Mouse (Mus musculus): ENCODE results near the gene Dusp22. TPM values are rescaled to one million over a fixed set of nuclear protein-coding genes. Genes with fewer than 3 reads are reported as not detected.

Dusp22 gene
- polyA plus RNA-seq, 1 experiment from 2014 or later: 19.2 TPM

- H3K27ac ChIP-seq: no peak overlapping the region
- no peaks in the 10 kb centered on the region for H3K27me3 ChIP-seq
- ATAC-seq: no peak
- H3K9me3 ChIP-seq: no peaks in the 10 kb centered on the region
- no peak overlapping the region for H3K4me3 ChIP-seq (replicated peaks)
- no peaks in the 10 kb centered on the region for H3K36me3 ChIP-seq
- H3K4me2 ChIP-seq (replicated peaks): no peak overlapping the region
- 83% methylated on average over 1 of the region's 1 CpGs for WGBS
- H3K9ac ChIP-seq (replicated peaks): no peak overlapping the region
- H3K4me1 ChIP-seq (replicated peaks): no peaks in the 10 kb centered on the region
Observed at GRCm38 (mm10) chr13:30650684-30651083, 9.1 kb upstream of the Dusp22 start.

GRCm38 (mm10) chr13:30653051-30653450 lies 6.7 kb upstream of the Dusp22 start:
- H3K27me3 ChIP-seq: no peaks in the 10 kb centered on the region
- H3K9ac ChIP-seq (replicated peaks): no peak overlapping the region
- H3K4me2 ChIP-seq (replicated peaks): no peak overlapping the region
- no peaks in the 10 kb centered on the region for H3K9me3 ChIP-seq
- H3K4me3 ChIP-seq (replicated peaks): no peak overlapping the region
- H3K27ac ChIP-seq: no peak overlapping the region
- no peaks in the 10 kb centered on the region for H3K4me1 ChIP-seq (replicated peaks)
- WGBS: 78% methylated on average over 4 of the region's 4 CpGs
- H3K36me3 ChIP-seq: no peaks in the 10 kb centered on the region
- ATAC-seq: no peak

- H3K4me1 ChIP-seq (replicated peaks): 0 out of 2 replicates have a peak, but pooled peaks cover 4% of the 10 kb centered on the region
- no peak overlapping the region for H3K4me3 ChIP-seq (replicated peaks)
- no peaks in the 10 kb centered on the region for H3K27me3 ChIP-seq
- ATAC-seq: no peak
- 74% methylated on average over 5 of the region's 5 CpGs for WGBS
- no peaks in the 10 kb centered on the region for H3K36me3 ChIP-seq
- H3K9ac ChIP-seq (replicated peaks): no peak overlapping the region
- H3K27ac ChIP-seq: no peak overlapping the region
- H3K4me2 ChIP-seq (replicated peaks): no peak overlapping the region
- H3K9me3 ChIP-seq: no peaks in the 10 kb centered on the region
Observed at GRCm38 (mm10) chr13:30654463-30654862, 5.3 kb upstream of the Dusp22 start.

GRCm38 (mm10) chr13:30656909-30657308 lies 2.9 kb upstream of the Dusp22 start:
- WGBS: 73% methylated on average over 5 of the region's 5 CpGs
- Histone ChIP-seq H3K9me3 (no peaks in the 10 kb centered on the region), H3K9ac (replicated peaks) (no peak overlapping the region), H3K36me3 (no peaks in the 10 kb centered on the region), H3K4me2 (replicated peaks) (no peak overlapping the region), H3K27ac (no peak overlapping the region), H3K27me3 (no peaks in the 10 kb centered on the region), H3K4me3 (replicated peaks) (no peak overlapping the region), H3K4me1 (replicated peaks) (peaks cover 11% of the 10 kb centered on the region)
- ATAC-seq: no peak

GRCm38 (mm10) chr13:30657779-30658178 lies 2.0 kb upstream of the Dusp22 start:
- Histone ChIP-seq H3K9me3 (no peaks in the 10 kb centered on the region), H3K4me1 (replicated peaks) (peaks cover 11% of the 10 kb centered on the region), H3K4me3 (replicated peaks) (no peak overlapping the region), H3K27me3 (no peaks in the 10 kb centered on the region), H3K36me3 (no peaks in the 10 kb centered on the region), H3K4me2 (replicated peaks) (no peak overlapping the region), H3K9ac (replicated peaks) (no peak overlapping the region), H3K27ac (no peak overlapping the region)
- 74% methylated on average over 2 of the region's 2 CpGs for WGBS
- no peak for ATAC-seq

GRCm38 (mm10) chr13:30658201-30658996 lies 1.4 kb upstream of the Dusp22 start:
- no peaks in the 10 kb centered on the region for H3K27me3 ChIP-seq

GRCm38 (mm10) chr13:30665261-30665660 lies 5.5 kb downstream of the Dusp22 start:
- no peak overlapping the region for H3K4me2 ChIP-seq (replicated peaks)
- no peaks in the 10 kb centered on the region for H3K9me3 ChIP-seq
- no peaks in the 10 kb centered on the region for H3K27me3 ChIP-seq
- H3K4me3 ChIP-seq (replicated peaks): no peak overlapping the region
- H3K36me3 ChIP-seq: peaks cover 3% of the 10 kb centered on the region; the same call in 1 of the 2 replicates
- WGBS: 93% methylated on average over 8 of the region's 8 CpGs
- ATAC-seq: no peak
- H3K9ac ChIP-seq (replicated peaks): no peak overlapping the region
- H3K4me1 ChIP-seq (replicated peaks): peaks cover 5% of the 10 kb centered on the region
- H3K27ac ChIP-seq: no peak overlapping the region

More at GRCm38 (mm10) chr13:30658201-30658996, 1.4 kb upstream of the Dusp22 start:
- 87% methylated on average over 2 of the region's 2 CpGs for WGBS
- Histone ChIP-seq H3K27ac (no peak overlapping the region), H3K9ac (replicated peaks) (no peak overlapping the region), H3K36me3 (no peaks in the 10 kb centered on the region), H3K9me3 (no peaks in the 10 kb centered on the region), H3K4me1 (replicated peaks) (peaks cover 11% of the 10 kb centered on the region), H3K4me2 (replicated peaks) (no peak overlapping the region), H3K4me3 (replicated peaks) (no peak overlapping the region)
- ATAC-seq: no peak

GRCm38 (mm10) chr13:30666537-30666936 lies 6.7 kb downstream of the Dusp22 start:
- H3K9me3 ChIP-seq: no peaks in the 10 kb centered on the region
- no peak overlapping the region for H3K9ac ChIP-seq (replicated peaks)
- no peaks in the 10 kb centered on the region for H3K4me1 ChIP-seq (replicated peaks)
- no peaks in the 10 kb centered on the region for H3K27me3 ChIP-seq
- ATAC-seq: no peak
- no peak overlapping the region for H3K27ac ChIP-seq
- H3K4me2 ChIP-seq (replicated peaks): no peak overlapping the region
- H3K4me3 ChIP-seq (replicated peaks): no peak overlapping the region
- peaks cover 3% of the 10 kb centered on the region; the same call in 1 of the 2 replicates for H3K36me3 ChIP-seq
- 94% methylated on average over 10 of the region's 10 CpGs for WGBS

- WGBS: 90% methylated on average over 5 of the region's 5 CpGs
- no peak overlapping the region for H3K27ac ChIP-seq
- no peaks in the 10 kb centered on the region for H3K27me3 ChIP-seq
- no peaks in the 10 kb centered on the region for H3K4me1 ChIP-seq (replicated peaks)
- ATAC-seq: no peak
- no peak overlapping the region for H3K9ac ChIP-seq (replicated peaks)
- H3K4me3 ChIP-seq (replicated peaks): no peak overlapping the region
- H3K9me3 ChIP-seq: no peaks in the 10 kb centered on the region
- peaks cover 3% of the 10 kb centered on the region; the same call in 1 of the 2 replicates for H3K36me3 ChIP-seq
- H3K4me2 ChIP-seq (replicated peaks): no peak overlapping the region
Observed at GRCm38 (mm10) chr13:30668301-30668700, 8.5 kb downstream of the Dusp22 start.

GRCm38 (mm10) chr13:30669277-30669676 lies 9.5 kb downstream of the Dusp22 start:
- Histone ChIP-seq H3K4me1 (replicated peaks) (no peaks in the 10 kb centered on the region), H3K36me3 (peaks cover 3% of the 10 kb centered on the region; the same call in 1 of the 2 replicates), H3K4me2 (replicated peaks) (no peak overlapping the region), H3K9ac (replicated peaks) (no peak overlapping the region), H3K27me3 (no peaks in the 10 kb centered on the region), H3K4me3 (replicated peaks) (no peak overlapping the region), H3K9me3 (no peaks in the 10 kb centered on the region), H3K27ac (no peak overlapping the region)
- WGBS: 87% methylated on average over 3 of the region's 3 CpGs
- no peak for ATAC-seq

- H3K4me1 ChIP-seq (replicated peaks): no peaks in the 10 kb centered on the region
- H3K4me3 ChIP-seq (replicated peaks): no peak overlapping the region
- no peaks in the 10 kb centered on the region for H3K27me3 ChIP-seq
- H3K9ac ChIP-seq (replicated peaks): no peak overlapping the region
- ATAC-seq: no peak
- H3K9me3 ChIP-seq: no peaks in the 10 kb centered on the region
- no peak overlapping the region for H3K4me2 ChIP-seq (replicated peaks)
- H3K27ac ChIP-seq: no peak overlapping the region
- 93% methylated on average over 5 of the region's 5 CpGs for WGBS
- peaks cover 3% of the 10 kb centered on the region; the same call in 1 of the 2 replicates for H3K36me3 ChIP-seq
Observed at GRCm38 (mm10) chr13:30673878-30674277, 14.1 kb downstream of the Dusp22 start.

GRCm38 (mm10) chr13:30678822-30679221 lies 19.0 kb downstream of the Dusp22 start:
- Histone ChIP-seq H3K4me3 (replicated peaks) (no peak overlapping the region), H3K27ac (no peak overlapping the region), H3K9me3 (no peaks in the 10 kb centered on the region), H3K36me3 (no peaks in the 10 kb centered on the region), H3K9ac (replicated peaks) (no peak overlapping the region), H3K4me2 (replicated peaks) (no peak overlapping the region), H3K4me1 (replicated peaks) (no peaks in the 10 kb centered on the region), H3K27me3 (no peaks in the 10 kb centered on the region)
- 95% methylated on average over 5 of the region's 5 CpGs for WGBS
- no peak for ATAC-seq

All from midbrain, embryonic 13.5 days (tissue).